Mouse (Mus musculus) cerebellum, adult 2 months (tissue): ENCODE measurements around the gene Arhgap24.

ENCODE experiments used
- CTCF ChIP-seq: fragments of 200-500 bp; IDR thresholded peaks from 2 replicates; pipeline ENCODE4 v1.5.1; 2011; ENCODE audit warnings: low read depth, mild to moderate bottlenecking, control low read depth, low read length, moderate library complexity, borderline replicate concordance; ENCODE audit not compliant: insufficient read depth
- POLR2A ChIP-seq: fragments of 200-500 bp; IDR thresholded peaks from 2 replicates; pipeline ENCODE4 v1.6.1; 2011; ENCODE audit warnings: low read length, control low read depth, borderline replicate concordance; ENCODE audit not compliant: insufficient read depth

GRCm38 (mm10) chr5:102494827-102495226 is 13.6 kb downstream of the Arhgap24 start:
- TF ChIP-seq CTCF (no peak), POLR2A (no peak)
